Comparison of ENCODE assay signal across 16 mouse cellular contexts in the genomic region with DNA sequence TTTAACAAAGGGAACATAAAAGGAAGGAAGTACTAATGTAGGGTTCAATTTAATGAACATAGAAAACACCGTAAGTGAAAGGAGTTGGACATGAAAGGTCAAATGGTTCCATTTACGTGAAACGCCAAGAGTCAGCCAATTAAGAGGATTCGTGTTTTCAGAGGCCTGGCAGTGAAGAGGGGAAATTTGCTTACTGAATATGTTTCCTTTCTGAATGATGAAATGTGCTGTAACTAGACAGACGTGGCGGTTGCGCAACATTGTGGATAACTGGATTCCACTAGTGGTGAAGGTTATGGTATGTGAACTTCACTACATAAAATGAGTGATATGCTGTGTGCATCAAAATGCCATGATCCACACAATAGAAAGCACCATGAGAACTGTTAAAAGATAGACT. TPM values are rescaled to one million over a fixed set of nuclear protein-coding genes. Genes with fewer than 3 reads are reported as not detected.
DNase-seq lines count a peak whose midpoint lies in the region; ATAC-seq and TF ChIP-seq lines count a peak whose summit lies in the region.
"Had no signal": no experiment of that assay in that cellular context is flagged by ENCODE, and none has a peak within 500 bp of the region (broad histone marks: within the 10 kb centered on the region; RNA-seq: fewer than 3 reads in every experiment).

No protein-coding gene starts in this region.

- no peak for TF ChIP-seq CTCF in lung, postnatal 0 days (IDR thresholded peaks at IDR 0.05)
- no peak for TF ChIP-seq CTCF in intestine, postnatal 0 days (IDR thresholded peaks at IDR 0.05; ENCODE audit: low read depth)

- no peak; the same call in 1 of the 2 replicates for ATAC-seq in lung, postnatal 0 days
- ATAC-seq in neutrophil, adult 5-6 weeks (ENCODE audit: extremely low read depth, insufficient number of reproducible peaks, low FRiP score, poor library complexity, severe bottlenecking): 0 out of 2 replicates have a peak, but pooled peaks have one; percentile 9
- no peak for ATAC-seq in intestine, postnatal 0 days
- ATAC-seq: forebrain, postnatal 0 days had no signal

- no peak overlapping the region for H3K27ac ChIP-seq in lung, postnatal 0 days (ENCODE audit: low read length)
- no peak overlapping the region for H3K27ac ChIP-seq in intestine, postnatal 0 days (ENCODE audit: low read depth, low read length)
- H3K27ac ChIP-seq: neural tube, embryonic 15.5 days; stomach, embryonic 15.5 days had no signal

- H3K9ac ChIP-seq in lung, postnatal 0 days (replicated peaks; ENCODE audit: low read depth): no peak overlapping the region
- no peak overlapping the region for H3K9ac ChIP-seq in intestine, postnatal 0 days (ENCODE audit: low read depth, low read length)
- H3K9ac ChIP-seq: forebrain, postnatal 0 days; neural tube, embryonic 15.5 days; stomach, embryonic 15.5 days had no signal

- no peak overlapping the region for H3K4me3 ChIP-seq in lung, postnatal 0 days (ENCODE audit: low read depth, low read length)
- H3K4me3 ChIP-seq in intestine, postnatal 0 days (ENCODE audit: low read depth, low read length): no peak overlapping the region
- H3K4me3 ChIP-seq: erythroblast, embryonic 14.5 days; neural tube, embryonic 15.5 days; stomach, embryonic 15.5 days had no signal

- TF ChIP-seq EP300 in lung, postnatal 0 days (IDR thresholded peaks at IDR 0.05): no peak

- DNase-seq in lung, adult 18-20 months: peak; percentile 19 to 22
- no peak for DNase-seq in lung, postnatal 25 days (ENCODE audit: low spot score)
- DNase-seq in adipocyte (ENCODE audit: low spot score): peak; percentile 45
- peak; percentile 76 for DNase-seq in lung, postnatal 0 days (ENCODE audit: low spot score)
- DNase-seq in layer of hippocampus, adult 8-10 months (ENCODE audit: low spot score in 2 of 2): no peak
- no peak for DNase-seq in B cell, adult 2 months
- DNase-seq: cerebellum, adult 9-10 months; forebrain, postnatal 0 days; gastrocnemius, postnatal 10 days; retina, postnatal 1 day had no signal

- no peak overlapping the region for H3K4me2 ChIP-seq in lung, postnatal 0 days (replicated peaks; ENCODE audit: low read depth, low read length)
- H3K4me2 ChIP-seq in intestine, postnatal 0 days (replicated peaks; ENCODE audit: low read depth): no peak overlapping the region
- H3K4me2 ChIP-seq: neural tube, embryonic 15.5 days; stomach, embryonic 15.5 days had no signal

- WGBS in lung, postnatal 0 days: 43% methylated on average over 7 of the region's 7 CpGs
- 75% methylated on average over 7 of the region's 7 CpGs for WGBS in intestine, postnatal 0 days

- H3K4me1 ChIP-seq in lung, postnatal 0 days (ENCODE audit: insufficient read depth, low read depth, low read length): no peaks in the 10 kb centered on the region
- H3K4me1 ChIP-seq in intestine, postnatal 0 days (replicated peaks; ENCODE audit: control insufficient read depth, insufficient read depth, low read length): no peaks in the 10 kb centered on the region
- H3K4me1 ChIP-seq: neural tube, embryonic 15.5 days; stomach, embryonic 15.5 days had no signal

- H3K36me3 ChIP-seq in lung, postnatal 0 days (ENCODE audit: insufficient read depth, low read length): no peaks in the 10 kb centered on the region
- H3K36me3 ChIP-seq in intestine, postnatal 0 days (ENCODE audit: control insufficient read depth, insufficient read depth): no peaks in the 10 kb centered on the region
- H3K36me3 ChIP-seq: neural tube, embryonic 15.5 days; stomach, embryonic 15.5 days had no signal

- H3K9me3 ChIP-seq in lung, postnatal 0 days (ENCODE audit: low read length): no peaks in the 10 kb centered on the region
- H3K9me3 ChIP-seq in intestine, postnatal 0 days (ENCODE audit: control insufficient read depth): no peaks in the 10 kb centered on the region
- H3K9me3 ChIP-seq: neural tube, embryonic 15.5 days; stomach, embryonic 15.5 days had no signal

- no peaks in the 10 kb centered on the region for H3K27me3 ChIP-seq in lung, postnatal 0 days (replicated peaks; ENCODE audit: insufficient read depth, low read length)
- H3K27me3 ChIP-seq in intestine, postnatal 0 days (replicated peaks; ENCODE audit: control insufficient read depth, insufficient read depth, low read length): no peaks in the 10 kb centered on the region
- H3K27me3 ChIP-seq: neural tube, embryonic 15.5 days; stomach, embryonic 15.5 days had no signal

RNA-seq across cellular contexts. Expression of gene Ptger2, which starts 50.1 kb away (rescaled TPM):
- 13.6 and 13.9 TPM in 2 replicates for polyA plus RNA-seq in lung, postnatal 0 days (2015; fragmentation: Nextera tagmentation; extraction: Ambion mirVana)
- total RNA-seq in neutrophil, adult 5-6 weeks (2017): 9.8 and 12.2 TPM in 2 replicates
- under 1 TPM in 3 of 4 experiments, not detected in 1; 0.16 to 0.24 (median 0.21) TPM for total RNA-seq in layer of hippocampus, adult 8-10 months (2022)
- polyA plus RNA-seq in intestine, postnatal 0 days (2015; fragmentation: Nextera tagmentation; extraction: Ambion mirVana): 1.5 and 1.6 TPM in 2 replicates
- total RNA-seq: megakaryocyte-erythroid progenitor cell, adult 5-6 weeks had no signal

Comparison
In these comparisons a context has a peak if more than half of its experiments do, and no peak if none do; other contexts are left out.
1. DNase-seq: peak in lung, adult 18-20 months (2 of 2), adipocyte (single experiment) and lung, postnatal 0 days (single experiment); none in lung, postnatal 25 days (single experiment), layer of hippocampus, adult 8-10 months (0 of 2) and B cell, adult 2 months (0 of 2).